Mouse (Mus musculus) heart, postnatal 0 days (tissue): ENCODE measurements around the gene Olfr1090.

Experiments
- CTCF ChIP-seq: IDR thresholded peaks from 2 replicates; pipeline ENCODE4 v1.5.1; 2016; ENCODE audit warnings: antibody characterized with exemption, control low read depth, low read depth
- EP300 ChIP-seq: IDR thresholded peaks from 2 replicates; pipeline ENCODE4 v1.6.1; 2016; ENCODE audit warnings: antibody characterized with exemption, low read depth

GRCm38 (mm10) chr2:86758893-86759292 lies at the start of gene Olfr1090:
- TF ChIP-seq CTCF = no peak
- no peak for TF ChIP-seq EP300
